Mouse (Mus musculus) small intestine, adult 2 months (tissue): ENCODE measurements around the gene Sacs.
"Not testable (repeated sequence)": the region's sequence is repeated elsewhere in the genome, so short reads cannot be mapped to it uniquely, and the experiment has no call there.

Source experiments
- CTCF ChIP-seq: fragments of 200-500 bp; IDR thresholded peaks from 2 replicates; pipeline ENCODE4 v1.5.1; 2012; ENCODE audit warnings: low read depth, mild to moderate bottlenecking, control low read depth, inconsistent platforms, low read length, moderate library complexity, mixed read lengths; ENCODE audit not compliant: insufficient replicate concordance, insufficient read length; ENCODE audit errors: extremely low read depth
- POLR2A ChIP-seq: fragments of 200-500 bp; IDR thresholded peaks from 2 replicates; pipeline ENCODE4 v1.6.1; 2012; ENCODE audit warnings: low read depth, mild to moderate bottlenecking, control low read depth, inconsistent platforms, low read length, moderate library complexity

- TF ChIP-seq POLR2A, CTCF: not testable (repeated sequence)
These were observed 12.2 kb downstream of the Sacs start for GRCm38 (mm10) chr14:61150416-61150815.
